Mouse (Mus musculus) WW6 (cell line): ENCODE data around the gene Tspan4.
"Not testable (repeated sequence)": the region's sequence is repeated elsewhere in the genome, so short reads cannot be mapped to it uniquely, and the experiment has no call there.

Experiments used
- DNase-seq: peaks from one replicate; pipeline ENCODE4 v3.0.0-alpha.2; 2013; ENCODE audit warnings: low read depth, low spot score

Gene Tspan4

GRCm38 (mm10) chr7:141439140-141439679 lies 35.8 kb upstream of the Tspan4 start:
- no peak for DNase-seq

- no peak for DNase-seq
These were observed 35.2 kb upstream of the Tspan4 start for GRCm38 (mm10) chr7:141439811-141440210.

GRCm38 (mm10) chr7:141440613-141441012 lies 34.4 kb upstream of the Tspan4 start:
- DNase-seq, result no peak

- DNase-seq, result no peak
These were observed 33.6 kb upstream of the Tspan4 start for GRCm38 (mm10) chr7:141441460-141441859.

GRCm38 (mm10) chr7:141442199-141442598 lies 32.8 kb upstream of the Tspan4 start:
- no peak for DNase-seq

- no peak for DNase-seq
These were observed 31.8 kb upstream of the Tspan4 start for GRCm38 (mm10) chr7:141443081-141443821.

- no peak for DNase-seq
These were observed 31.2 kb upstream of the Tspan4 start, which contains the start of gene Pidd1 for GRCm38 (mm10) chr7:141443828-141444237. Gene Pidd1, minus strand, starts transcription at chr7:141444025.

GRCm38 (mm10) chr7:141446374-141446773 lies 28.7 kb upstream of the Tspan4 start:
- not testable (repeated sequence) for DNase-seq

- DNase-seq, result peak; percentile 84
These were observed 27.7 kb upstream of the Tspan4 start, which contains the start of gene Rplp2 for GRCm38 (mm10) chr7:141447110-141447991. Gene Rplp2, plus strand, starts transcription at chr7:141447370.

GRCm38 (mm10) chr7:141451928-141452327 lies 23.1 kb upstream of the Tspan4 start:
- no peak for DNase-seq

GRCm38 (mm10) chr7:141453636-141454035 lies 21.4 kb upstream of the Tspan4 start:
- DNase-seq, result no peak

GRCm38 (mm10) chr7:141454967-141455551 lies 20.0 kb upstream of the Tspan4 start, which contains the start of gene Pnpla2:
Gene Pnpla2, plus strand, starts transcription at chr7:141455198.
- DNase-seq, result peak; percentile 87

- no peak for DNase-seq
These were observed 19.3 kb upstream of the Tspan4 start for GRCm38 (mm10) chr7:141455610-141456314.

- DNase-seq, result no peak
These were observed 18.3 kb upstream of the Tspan4 start for GRCm38 (mm10) chr7:141456739-141457138.

GRCm38 (mm10) chr7:141457236-141457635 lies 17.8 kb upstream of the Tspan4 start:
- DNase-seq, result no peak

- DNase-seq, result no peak
These were observed 16.9 kb upstream of the Tspan4 start for GRCm38 (mm10) chr7:141457986-141458660.

- no peak for DNase-seq
These were observed 16.4 kb upstream of the Tspan4 start for GRCm38 (mm10) chr7:141458661-141459060.

- no peak for DNase-seq
These were observed 15.7 kb upstream of the Tspan4 start for GRCm38 (mm10) chr7:141459301-141459711.

- no peak for DNase-seq
These were observed 15.0 kb upstream of the Tspan4 start for GRCm38 (mm10) chr7:141460001-141460390.

- no peak for DNase-seq
These were observed 14.5 kb upstream of the Tspan4 start, which contains the start of gene Cracr2b for GRCm38 (mm10) chr7:141460391-141461113. Gene Cracr2b, plus strand, starts transcription at chr7:141461094.
